Mouse (Mus musculus): ENCODE measurements around the gene Zp3r.

GRCm38 (mm10) chr1:130588659-130589058 is 40.8 kb downstream of the Zp3r start:
- TF ChIP-seq CTCF (IDR thresholded peaks at IDR 0.05; ENCODE audit: control insufficient read depth, insufficient read depth, insufficient replicate concordance, low read depth, low read length) (no peak), POLR2A (IDR thresholded peaks at IDR 0.05; ENCODE audit: control insufficient read depth, low read depth, low read length) (no peak)
